Mouse (Mus musculus): ENCODE measurements around the gene Mcrip2. TPM values are rescaled to one million over a fixed set of nuclear protein-coding genes. Genes with fewer than 3 reads are reported as not detected.
A peak's percentile ranks its signal among the peaks of the same experiment; 100 is the strongest.

Mcrip2 gene
- polyA plus RNA-seq, 1 experiment = 36.7 TPM

GRCm38 (mm10) chr17:25887467-25887866, 18.9 kb upstream of the Mcrip2 start:
- peaks cover 8% of the 10 kb centered on the region for H3K36me3 ChIP-seq (ENCODE audit: control insufficient read depth, insufficient read depth)

GRCm38 (mm10) chr17:25886806-25887205, 18.2 kb upstream of the Mcrip2 start:
- H3K79me2 ChIP-seq (ENCODE audit: control insufficient read depth, insufficient read depth) = no peaks in the 10 kb centered on the region
- peaks cover 8% of the 10 kb centered on the region for H3K36me3 ChIP-seq (ENCODE audit: control insufficient read depth, insufficient read depth)
- no peak overlapping the region for H3K4me2 ChIP-seq (ENCODE audit: low read depth)
- no peak overlapping the region for H3ac ChIP-seq (ENCODE audit: control insufficient read depth, insufficient read length)
- no peak overlapping the region for H3K4me3 ChIP-seq
- TF ChIP-seq MAX (IDR thresholded peaks at IDR 0.05; ENCODE audit: low read depth) (no peak), POLR2AphosphoS2 (IDR thresholded peaks at IDR 0.05; ENCODE audit: insufficient read length, low read depth) (no peak), SRF (IDR thresholded peaks at IDR 0.05; ENCODE audit: control insufficient read depth, insufficient read length, low read depth) (no peak), REST (IDR thresholded peaks at IDR 0.05; ENCODE audit: insufficient read depth, insufficient read length) (no peak), E2F4 (IDR thresholded peaks at IDR 0.05; ENCODE audit: insufficient read depth) (no peak), POLR2A (IDR thresholded peaks at IDR 0.05; ENCODE audit: insufficient read length, low read depth) (no peak), MYOD1 (IDR thresholded peaks at IDR 0.05; ENCODE audit: control insufficient read depth in 1 of 3, insufficient read length in 2 of 3, low read depth in 2 of 3) (no peak), MYOG (IDR thresholded peaks at IDR 0.05; ENCODE audit: control insufficient read depth in 1 of 3, insufficient read depth in 1 of 3, insufficient read length in 2 of 3, low read depth in 2 of 3) (no peak), CEBPB (IDR thresholded peaks at IDR 0.05; ENCODE audit: insufficient read depth, poor library complexity, severe bottlenecking) (no peak), USF1 (IDR thresholded peaks at IDR 0.05; ENCODE audit: low read depth) (no peak), TCF3 (IDR thresholded peaks at IDR 0.05; ENCODE audit: insufficient read length, low read depth) (no peak), TCF12 (IDR thresholded peaks at IDR 0.05; ENCODE audit: insufficient read depth, poor library complexity, severe bottlenecking) (no peak)
- H3K27me3 ChIP-seq (ENCODE audit: control insufficient read depth, insufficient read depth, insufficient read length) = no peaks in the 10 kb centered on the region

More at GRCm38 (mm10) chr17:25887467-25887866, 18.9 kb upstream of the Mcrip2 start:
- TF ChIP-seq SRF (IDR thresholded peaks at IDR 0.05; ENCODE audit: control insufficient read depth, insufficient read length, low read depth) (no peak), MYOG (IDR thresholded peaks at IDR 0.05; ENCODE audit: control insufficient read depth in 1 of 3, insufficient read depth in 1 of 3, insufficient read length in 2 of 3, low read depth in 2 of 3) (no peak), TCF12 (IDR thresholded peaks at IDR 0.05; ENCODE audit: insufficient read depth, poor library complexity, severe bottlenecking) (no peak), REST (IDR thresholded peaks at IDR 0.05; ENCODE audit: insufficient read depth, insufficient read length) (no peak), POLR2AphosphoS2 (IDR thresholded peaks at IDR 0.05; ENCODE audit: insufficient read length, low read depth) (no peak), E2F4 (IDR thresholded peaks at IDR 0.05; ENCODE audit: insufficient read depth) (no peak), MYOD1 (IDR thresholded peaks at IDR 0.05; ENCODE audit: control insufficient read depth in 1 of 3, insufficient read length in 2 of 3, low read depth in 2 of 3) (no peak)
- Histone ChIP-seq H3ac (ENCODE audit: control insufficient read depth, insufficient read length) (no peak overlapping the region), H3K4me2 (ENCODE audit: low read depth) (no peak overlapping the region), H3K4me3 (no peak overlapping the region), H3K27me3 (ENCODE audit: control insufficient read depth, insufficient read depth, insufficient read length) (no peaks in the 10 kb centered on the region), H3K79me2 (ENCODE audit: control insufficient read depth, insufficient read depth) (no peaks in the 10 kb centered on the region)

GRCm38 (mm10) chr17:25885636-25886035, 17.1 kb upstream of the Mcrip2 start:
- TF ChIP-seq CEBPB (IDR thresholded peaks at IDR 0.05; ENCODE audit: insufficient read depth, poor library complexity, severe bottlenecking) = no peak
- Histone ChIP-seq H3K4me2 (ENCODE audit: low read depth) (no peak overlapping the region), H3ac (ENCODE audit: control insufficient read depth, insufficient read length) (no peak overlapping the region), H3K79me2 (ENCODE audit: control insufficient read depth, insufficient read depth) (no peaks in the 10 kb centered on the region), H3K4me3 (no peak overlapping the region), H3K27me3 (ENCODE audit: control insufficient read depth, insufficient read depth, insufficient read length) (no peaks in the 10 kb centered on the region), H3K36me3 (ENCODE audit: control insufficient read depth, insufficient read depth) (peaks cover 8% of the 10 kb centered on the region)

DNA sequence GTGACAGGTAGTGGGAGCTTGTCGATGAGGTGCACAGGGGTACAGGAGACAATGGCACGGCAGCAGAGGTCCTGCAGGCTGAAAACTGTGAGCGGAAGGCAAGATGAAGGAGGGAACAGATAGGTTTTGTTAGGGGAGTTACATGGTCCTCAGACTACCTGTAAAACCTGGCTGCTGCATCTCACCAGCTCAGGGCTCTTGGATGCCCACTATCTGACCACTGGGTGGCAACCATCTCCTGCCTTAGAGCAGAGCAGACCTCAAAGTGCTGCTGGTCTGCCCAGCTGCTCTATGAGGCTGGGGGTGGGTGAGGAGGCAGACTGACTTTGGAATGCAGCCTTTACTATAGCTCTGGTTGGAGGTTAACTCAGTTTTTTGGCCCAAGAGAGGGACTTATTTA, 15.3 kb upstream of the Mcrip2 start:
- Histone ChIP-seq H3K79me2 (ENCODE audit: control insufficient read depth, insufficient read depth) (no peaks in the 10 kb centered on the region), H3K4me2 (ENCODE audit: low read depth) (no peak overlapping the region), H3ac (ENCODE audit: control insufficient read depth, insufficient read length) (no peak overlapping the region), H3K4me3 (no peak overlapping the region), H3K36me3 (ENCODE audit: control insufficient read depth, insufficient read depth) (no peaks in the 10 kb centered on the region), H3K27me3 (ENCODE audit: control insufficient read depth, insufficient read depth, insufficient read length) (no peaks in the 10 kb centered on the region)
- TF ChIP-seq E2F4 (IDR thresholded peaks at IDR 0.05; ENCODE audit: insufficient read depth) (no peak), POLR2AphosphoS2 (IDR thresholded peaks at IDR 0.05; ENCODE audit: insufficient read length, low read depth) (peak; percentile 27), MYOG (IDR thresholded peaks at IDR 0.05; ENCODE audit: control insufficient read depth in 1 of 3, insufficient read depth in 1 of 3, insufficient read length in 2 of 3, low read depth in 2 of 3) (no peak)

DNA sequence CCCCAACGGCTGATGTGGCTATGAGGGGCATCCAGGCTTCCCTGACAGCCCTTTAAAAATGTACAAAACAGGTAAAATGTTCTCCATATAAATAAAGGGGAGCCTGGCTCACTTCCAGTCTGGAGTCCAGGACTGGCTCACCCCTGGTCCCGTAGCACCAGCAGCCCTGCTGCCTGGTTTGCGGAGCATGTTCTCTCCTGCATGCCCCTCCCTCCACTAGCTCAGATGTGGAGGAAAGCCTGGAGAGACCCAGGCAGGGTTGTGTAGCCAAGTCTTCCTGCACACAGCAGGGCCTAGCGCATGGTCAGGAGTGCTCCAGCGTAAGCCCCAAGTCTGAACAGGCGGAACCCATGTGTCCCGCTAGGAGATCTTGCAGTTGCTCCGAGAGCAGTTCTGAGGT, 14.7 kb upstream of the Mcrip2 start:
- H3ac ChIP-seq (ENCODE audit: control insufficient read depth, insufficient read length) = no peak overlapping the region
- H3K36me3 ChIP-seq (ENCODE audit: control insufficient read depth, insufficient read depth) = no peaks in the 10 kb centered on the region
- no peak for TF ChIP-seq MYOG (IDR thresholded peaks at IDR 0.05; ENCODE audit: control insufficient read depth in 1 of 3, insufficient read depth in 1 of 3, insufficient read length in 2 of 3, low read depth in 2 of 3)
- no peak for TF ChIP-seq MYOD1 (IDR thresholded peaks at IDR 0.05; ENCODE audit: control insufficient read depth in 1 of 3, insufficient read length in 2 of 3, low read depth in 2 of 3)
- TF ChIP-seq CEBPB (IDR thresholded peaks at IDR 0.05; ENCODE audit: insufficient read depth, poor library complexity, severe bottlenecking) = no peak
- no peak for TF ChIP-seq POLR2A (IDR thresholded peaks at IDR 0.05; ENCODE audit: insufficient read length, low read depth)
- no peak for TF ChIP-seq REST (IDR thresholded peaks at IDR 0.05; ENCODE audit: insufficient read depth, insufficient read length)
- no peak for TF ChIP-seq E2F4 (IDR thresholded peaks at IDR 0.05; ENCODE audit: insufficient read depth)
- TF ChIP-seq MAX (IDR thresholded peaks at IDR 0.05; ENCODE audit: low read depth) = no peak
- no peak for TF ChIP-seq SRF (IDR thresholded peaks at IDR 0.05; ENCODE audit: control insufficient read depth, insufficient read length, low read depth)
- TF ChIP-seq TCF3 (IDR thresholded peaks at IDR 0.05; ENCODE audit: insufficient read length, low read depth) = no peak
- no peak for TF ChIP-seq TCF12 (IDR thresholded peaks at IDR 0.05; ENCODE audit: insufficient read depth, poor library complexity, severe bottlenecking)
- no peak for TF ChIP-seq POLR2AphosphoS2 (IDR thresholded peaks at IDR 0.05; ENCODE audit: insufficient read length, low read depth)
- no peak for TF ChIP-seq USF1 (IDR thresholded peaks at IDR 0.05; ENCODE audit: low read depth)
- no peak overlapping the region for H3K4me2 ChIP-seq (ENCODE audit: low read depth)
- no peak overlapping the region for H3K4me3 ChIP-seq
- H3K27me3 ChIP-seq (ENCODE audit: control insufficient read depth, insufficient read depth, insufficient read length) = no peaks in the 10 kb centered on the region
- H3K79me2 ChIP-seq (ENCODE audit: control insufficient read depth, insufficient read depth) = no peaks in the 10 kb centered on the region

All from myocyte (in vitro differentiated cells).